Mouse (Mus musculus): ENCODE measurements around the gene Eml2.

DNA sequence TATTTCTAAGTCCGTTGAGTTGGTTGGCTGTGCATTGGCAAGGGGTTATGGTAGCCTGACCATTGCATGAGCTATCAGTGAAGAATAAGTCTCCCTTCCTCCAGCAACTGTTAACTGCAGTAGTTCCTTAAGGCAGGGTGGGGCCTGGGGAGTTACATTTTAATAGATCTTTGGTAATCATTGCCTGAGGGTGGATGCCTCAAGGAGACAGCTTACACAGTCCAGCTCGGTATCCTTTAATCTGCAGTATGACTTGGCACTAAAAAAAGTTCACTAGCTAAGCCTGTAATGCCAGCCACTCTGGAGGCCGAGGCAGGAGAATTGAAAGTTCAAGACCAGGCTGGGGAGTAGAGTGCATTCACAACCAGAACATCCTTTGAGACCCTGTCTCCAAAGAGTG is 55.6 kb downstream of the Eml2 start:
- TF ChIP-seq ZNF384 (IDR thresholded peaks at IDR 0.05; ENCODE audit: low read depth, low read length) (no peak), HCFC1 (IDR thresholded peaks at IDR 0.05; ENCODE audit: borderline replicate concordance, insufficient read depth, low read length) (no peak), ZC3H11A (IDR thresholded peaks at IDR 0.05; ENCODE audit: borderline replicate concordance, low read depth, low read length) (no peak)
